Mouse (Mus musculus): Measurements from ENCODE around the gene Wdr19.

DNA sequence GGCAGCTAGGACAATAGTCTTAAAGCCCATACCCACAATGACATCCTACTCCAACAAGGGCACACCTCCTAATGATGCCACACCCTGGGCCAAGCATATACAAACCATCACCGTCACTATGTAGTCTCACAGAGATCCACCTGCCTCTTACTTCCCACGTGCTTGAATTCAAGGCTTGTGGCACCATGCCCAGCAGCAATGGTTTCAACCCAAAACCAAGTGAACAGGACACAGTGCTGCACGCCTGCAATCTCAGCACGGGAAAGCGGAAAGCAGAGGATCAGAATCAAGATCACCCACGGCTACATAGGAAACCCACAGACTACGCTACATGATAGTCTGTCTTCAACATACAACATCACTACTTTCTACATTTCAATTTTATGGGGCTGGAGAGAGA lies 108.7 kb downstream of the Wdr19 start:
- TF ChIP-seq CTCF (IDR thresholded peaks at IDR 0.05; ENCODE audit: low read depth) = no peak
- TF ChIP-seq EP300 (optimal IDR thresholded peaks at IDR 0.05) = no peak
